Mouse (Mus musculus) adipocyte (in vitro differentiated cells): ENCODE data around the gene Dnah17.

Source experiments
- DNase-seq: peaks from one replicate; pipeline ENCODE4 v3.0.0-alpha.2; 2016; ENCODE audit warnings: low spot score

Dnah17 gene

GRCm38 (mm10) chr11:118130534-118130933, at the start of gene Dnah17:
Dnah17 (minus strand) TSS chr11:118130634.
- no peak for DNase-seq

- no peak for DNase-seq
These were observed 49.8 kb upstream of the Dnah17 start for GRCm38 (mm10) chr11:118180199-118180598.

- no peak for DNase-seq
These were observed 47.8 kb upstream of the Dnah17 start for GRCm38 (mm10) chr11:118178236-118178635.

- no peak for DNase-seq
These were observed 44.3 kb upstream of the Dnah17 start for GRCm38 (mm10) chr11:118174752-118175151.

GRCm38 (mm10) chr11:118172768-118173167, 42.3 kb upstream of the Dnah17 start:
- DNase-seq, result no peak

GRCm38 (mm10) chr11:118170333-118170732, 39.9 kb upstream of the Dnah17 start:
- DNase-seq, result no peak

GRCm38 (mm10) chr11:118168714-118169113, 38.3 kb upstream of the Dnah17 start:
- DNase-seq, result no peak

- DNase-seq, result no peak
These were observed 36.2 kb upstream of the Dnah17 start for GRCm38 (mm10) chr11:118166626-118167025.

GRCm38 (mm10) chr11:118165681-118166080, 35.2 kb upstream of the Dnah17 start:
- DNase-seq, result no peak

- DNase-seq, result no peak
These were observed 34.1 kb upstream of the Dnah17 start for GRCm38 (mm10) chr11:118164566-118164965.

- no peak for DNase-seq
These were observed 31.8 kb upstream of the Dnah17 start for GRCm38 (mm10) chr11:118162245-118162644.

GRCm38 (mm10) chr11:118161240-118161639, 30.8 kb upstream of the Dnah17 start:
- DNase-seq, result no peak

GRCm38 (mm10) chr11:118160763-118161162, 30.3 kb upstream of the Dnah17 start:
- DNase-seq, result no peak

GRCm38 (mm10) chr11:118158753-118159152, 28.3 kb upstream of the Dnah17 start:
- DNase-seq, result no peak

- DNase-seq, result no peak
These were observed 26.1 kb upstream of the Dnah17 start for GRCm38 (mm10) chr11:118156480-118157060.

GRCm38 (mm10) chr11:118152964-118153363, 22.5 kb upstream of the Dnah17 start:
- no peak for DNase-seq

- DNase-seq, result no peak
These were observed 21.2 kb upstream of the Dnah17 start for GRCm38 (mm10) chr11:118151423-118152180.

- no peak for DNase-seq
These were observed 19.8 kb upstream of the Dnah17 start for GRCm38 (mm10) chr11:118150115-118150701.

GRCm38 (mm10) chr11:118147877-118148637, 17.6 kb upstream of the Dnah17 start:
- DNase-seq, result peak; percentile 51

- DNase-seq, result no peak
These were observed 16.0 kb upstream of the Dnah17 start for GRCm38 (mm10) chr11:118146446-118146845.

- no peak for DNase-seq
These were observed 15.4 kb upstream of the Dnah17 start for GRCm38 (mm10) chr11:118145771-118146351.

GRCm38 (mm10) chr11:118145092-118145491, 14.7 kb upstream of the Dnah17 start:
- no peak for DNase-seq
